Mouse (Mus musculus) megakaryocyte progenitor cell, adult 5-6 weeks (primary cell): Measurements from ENCODE around the gene Hipk2. TPM values are rescaled to one million over a fixed set of nuclear protein-coding genes. Genes with fewer than 3 reads are reported as not detected.

Experiments used
- ATAC-seq: replicated peaks from 2 replicates; pipeline ENCODE4 v1.8.0; 2016; ENCODE audit warnings: mild to moderate bottlenecking, moderate TSS enrichment, inconsistent platforms; ENCODE audit not compliant: poor library complexity
- total RNA-seq, 2 experiments: library from RNA; stranded (forward) in 1 of 2; stranded (reverse) in 1 of 2; fragments of 157-497, 149-512 nt in 1 of 2; fragments of 200-1000 nt in 1 of 2; gene quantifications; 2 replicates each; pipeline versions ENCODE4 v1.2.3 to v1.2.4; 2015 to 2017

Hipk2 gene
- total RNA-seq (2015): 58.0 and 60.1 TPM in 2 replicates
- 9.0 and 12.6 TPM in 2 replicates for total RNA-seq (2017)

DNA sequence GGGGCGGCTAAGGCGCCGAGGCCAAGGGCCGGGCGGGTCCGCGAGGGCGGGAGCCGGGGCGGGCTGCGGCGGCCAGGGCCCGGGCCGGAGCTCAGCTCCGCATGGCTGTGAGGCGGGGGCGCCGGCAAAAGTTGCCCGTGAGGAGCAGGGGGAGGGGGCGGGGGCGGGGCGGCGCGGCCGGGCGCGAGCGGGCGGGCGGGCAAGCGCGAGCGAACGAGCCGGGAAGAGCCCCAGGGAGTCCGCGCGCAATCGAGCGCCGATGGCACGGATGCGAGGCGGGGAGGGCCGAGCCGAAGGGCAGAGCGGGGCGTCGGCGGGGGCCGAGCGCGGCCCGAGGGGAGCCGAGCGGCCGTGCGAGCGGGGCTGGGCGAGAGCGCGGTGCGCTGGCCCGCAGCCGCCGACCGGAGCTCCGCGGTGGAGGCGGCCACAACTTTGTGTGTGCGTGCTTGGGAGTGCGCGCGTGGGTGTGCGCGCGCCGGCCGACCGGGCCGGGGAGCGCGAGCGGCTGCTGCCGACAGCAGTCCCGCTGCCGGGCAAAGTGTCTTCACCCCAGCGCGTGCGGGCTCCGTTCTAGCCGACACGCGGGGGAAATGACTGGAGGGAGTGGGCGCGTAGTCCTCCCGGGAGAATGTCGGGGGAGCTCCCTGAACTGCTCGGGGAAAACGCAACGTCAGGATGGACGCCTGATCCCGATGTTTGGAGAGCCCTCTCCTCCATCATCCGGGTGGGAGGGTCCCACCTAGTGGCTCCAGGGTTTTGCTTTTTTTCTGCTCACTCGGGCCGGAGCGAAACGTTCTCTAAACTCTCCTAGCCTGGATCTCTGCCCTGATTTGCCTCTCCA, at the start of gene Hipk2:
Hipk2 (minus strand) TSS at position 95 of the 841 bp plus-strand sequence.
- ATAC-seq: peak; percentile 91

DNA sequence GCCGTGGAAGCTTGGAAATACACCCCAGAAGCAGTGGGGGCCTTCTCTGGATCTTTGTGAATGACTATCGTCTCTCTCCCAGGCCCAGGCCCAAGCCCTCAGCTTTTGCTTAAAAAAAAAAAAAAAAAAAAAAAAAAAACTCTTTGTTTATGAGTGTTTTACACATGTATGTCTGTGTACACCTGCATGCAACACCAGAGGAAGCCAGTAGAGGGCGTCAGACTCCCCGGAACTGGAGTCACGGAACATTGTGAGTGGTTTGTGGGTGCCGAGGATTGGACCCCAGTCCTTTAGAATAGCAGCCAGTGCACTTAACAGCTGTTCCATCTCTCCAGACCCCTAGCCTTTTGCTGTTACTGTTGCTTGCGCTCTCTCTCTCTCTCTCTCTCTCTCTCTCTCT, 49.8 kb upstream of the Hipk2 start:
- ATAC-seq: no peak

DNA sequence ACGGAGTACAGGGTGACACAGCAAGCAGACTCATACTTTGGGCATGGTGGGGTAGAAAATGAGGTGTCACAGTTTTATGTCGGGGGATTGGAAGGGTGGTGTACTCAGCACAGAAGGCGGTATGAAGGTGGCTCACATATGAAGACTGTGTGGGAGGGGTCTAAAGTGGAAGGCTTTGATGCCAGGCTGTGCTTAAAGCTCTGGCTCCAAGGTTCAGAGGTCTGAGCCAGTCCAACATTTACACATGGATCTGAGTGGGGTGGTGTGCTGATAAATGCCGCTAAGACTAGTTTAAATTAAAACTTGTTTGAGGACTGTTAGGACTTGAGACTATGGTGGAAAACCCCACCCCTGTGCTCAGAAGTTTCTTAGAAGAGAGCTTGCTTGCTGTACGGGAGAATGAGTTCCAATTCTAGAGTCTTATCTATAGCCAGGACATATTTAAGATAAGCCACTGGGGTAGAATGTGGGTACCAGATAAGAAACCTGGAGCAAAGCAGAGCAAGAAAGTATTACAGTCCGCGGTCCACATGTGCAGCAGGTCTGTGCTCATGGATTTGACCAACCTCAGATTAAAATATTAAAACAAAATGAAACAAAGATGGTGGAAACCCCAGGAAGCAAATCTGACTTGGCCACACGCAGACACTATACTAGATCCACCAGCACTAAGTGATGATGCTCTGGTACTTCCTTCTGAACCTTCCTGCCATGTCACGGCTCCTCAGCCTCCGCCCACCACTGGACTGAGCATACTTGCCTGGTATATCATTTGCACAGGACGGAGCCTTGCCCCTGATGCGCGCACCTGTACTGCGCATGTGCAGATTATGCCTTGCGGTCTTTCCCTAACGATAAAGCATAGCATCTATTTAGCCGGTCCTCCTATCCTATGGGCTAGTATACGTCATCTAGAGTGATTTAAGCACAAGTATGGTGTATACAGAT, 48.2 kb upstream of the Hipk2 start:
- peak; percentile 66 for ATAC-seq

DNA sequence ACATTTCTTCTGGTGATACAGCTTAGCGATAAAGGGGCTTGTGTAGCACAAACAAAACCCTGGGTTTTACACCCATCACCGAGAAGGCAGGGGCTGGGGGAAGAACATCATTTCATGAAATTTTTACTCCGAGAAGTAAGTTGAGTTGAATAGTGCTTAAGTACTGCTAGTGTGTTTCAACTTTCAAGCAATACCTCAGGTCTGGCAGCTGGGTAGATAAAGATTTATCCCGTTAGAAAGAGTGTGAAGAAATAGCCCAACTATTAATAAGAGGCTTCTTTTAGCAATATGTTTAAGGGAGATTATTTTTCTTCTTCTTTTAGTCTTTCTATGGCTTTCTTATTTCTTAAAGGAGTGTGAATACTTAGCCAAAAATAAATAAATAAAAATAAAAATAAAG, 47.5 kb upstream of the Hipk2 start:
- ATAC-seq: no peak

DNA sequence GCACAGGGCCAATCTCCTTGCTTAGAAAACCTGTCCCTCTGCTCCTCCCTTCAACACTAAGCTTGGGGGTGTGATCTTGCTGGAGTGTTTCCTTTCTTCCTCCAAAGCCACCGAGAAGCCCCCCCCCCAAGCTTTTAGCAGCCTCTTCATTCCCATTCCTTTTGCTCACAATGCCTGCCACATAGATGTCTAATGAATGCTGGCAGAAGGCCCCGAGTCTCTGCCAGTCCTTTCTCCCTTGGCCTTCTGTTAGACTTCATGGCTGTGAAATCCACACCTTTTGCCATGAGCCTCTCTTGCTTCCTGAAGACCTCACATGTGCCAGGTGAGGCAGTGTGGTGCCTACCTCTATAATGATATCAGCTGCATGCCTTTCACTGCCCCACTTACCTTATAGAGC, 46.6 kb upstream of the Hipk2 start:
- ATAC-seq: no peak

DNA sequence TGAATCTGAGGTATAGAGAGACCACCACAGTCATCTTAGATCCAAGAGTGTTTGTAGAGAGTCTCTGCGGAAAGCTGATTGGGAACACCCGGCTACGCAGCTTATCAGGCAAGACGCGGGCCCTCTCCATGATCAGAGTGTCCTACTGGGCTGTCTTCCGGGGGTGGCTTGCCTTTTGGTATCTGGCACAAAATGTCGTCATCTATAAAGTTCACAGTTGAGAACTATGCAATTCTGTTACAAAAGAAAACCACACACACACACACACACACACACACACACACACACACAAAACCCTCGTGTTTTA, 45.8 kb upstream of the Hipk2 start:
- no peak for ATAC-seq

DNA sequence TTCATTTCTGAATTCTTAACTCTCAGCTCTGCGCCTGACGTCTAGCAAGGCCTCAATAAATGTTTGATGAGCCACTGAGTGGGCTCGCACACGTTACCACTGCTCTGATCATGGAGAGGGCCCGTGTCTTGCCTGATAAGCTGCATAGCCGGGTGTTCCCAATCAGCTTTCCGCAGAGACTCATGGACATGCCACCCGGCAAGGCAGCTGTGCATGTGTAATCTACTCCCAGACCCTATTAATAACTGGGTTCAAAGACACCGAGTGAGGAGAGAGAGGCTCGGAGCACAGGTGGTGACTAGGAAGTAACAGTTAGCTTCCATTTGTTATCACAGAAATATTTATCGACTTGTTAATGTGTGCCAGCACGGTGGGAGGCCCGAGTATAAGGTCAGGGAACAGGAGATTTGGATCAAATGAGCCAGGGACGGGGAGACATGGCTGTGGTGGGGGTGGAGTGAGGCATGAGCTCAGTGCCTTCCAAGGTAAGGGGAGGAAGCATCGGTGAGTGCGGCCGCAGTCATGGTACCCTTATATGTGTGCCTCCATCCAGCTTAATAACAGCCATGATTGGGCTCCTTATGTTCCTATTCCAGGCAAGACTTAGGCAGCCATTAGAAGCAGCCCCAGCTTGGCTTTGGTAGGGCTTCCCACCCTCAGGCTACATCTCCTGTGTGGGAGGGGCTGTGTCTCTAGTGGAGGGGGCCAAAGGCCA, 45.3 kb upstream of the Hipk2 start:
- ATAC-seq: peak; percentile 56

DNA sequence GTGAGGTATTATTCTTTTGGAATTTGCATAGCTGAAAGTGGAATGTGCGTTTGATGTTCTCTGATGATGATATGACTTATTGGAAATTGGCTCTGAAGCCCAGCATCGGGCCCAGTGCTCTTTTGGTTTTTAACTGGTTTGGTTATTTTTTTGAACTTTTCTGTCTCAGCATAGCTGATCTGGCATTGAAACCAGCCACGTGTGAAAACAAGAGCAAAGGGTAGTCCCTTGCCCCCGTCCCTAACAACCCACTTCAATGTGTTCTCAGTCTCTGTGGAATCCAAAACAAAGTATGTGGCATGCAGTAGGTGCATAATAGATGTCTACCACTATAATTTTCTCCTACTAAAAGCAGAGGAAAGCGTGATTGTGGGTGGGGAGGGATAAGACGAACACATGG, 44.2 kb upstream of the Hipk2 start:
- no peak for ATAC-seq

DNA sequence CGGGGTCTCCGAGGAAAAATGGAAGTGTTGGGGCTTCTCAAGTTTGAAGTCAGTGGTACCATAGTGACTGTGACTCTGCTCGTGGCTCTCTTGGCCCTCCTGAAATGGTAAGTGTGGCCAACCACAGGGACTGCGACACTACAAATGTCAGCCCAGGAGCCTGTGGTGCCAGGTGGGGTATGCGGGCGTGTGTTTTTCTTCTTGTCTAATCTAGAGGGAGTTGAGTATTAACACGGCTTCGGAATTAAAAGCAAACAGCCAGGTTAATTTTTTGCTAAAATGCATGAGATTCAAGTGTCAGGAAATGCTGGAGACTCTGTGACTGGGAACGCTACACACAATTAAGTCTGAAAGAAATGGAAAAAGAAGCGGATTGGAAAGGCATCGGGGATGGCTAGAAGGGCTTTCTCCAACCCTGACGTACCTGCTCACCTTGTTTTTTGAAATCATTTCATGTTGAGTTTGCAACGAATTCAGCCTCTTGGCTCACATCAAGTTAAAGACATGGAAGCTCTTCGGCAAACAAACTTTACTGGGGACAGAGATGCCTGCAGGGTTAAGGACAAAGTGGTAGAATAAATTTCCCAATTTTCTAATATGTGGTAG, 43.3 kb upstream of the Hipk2 start:
- peak; percentile 25; the same call in 1 of the 2 replicates for ATAC-seq

DNA sequence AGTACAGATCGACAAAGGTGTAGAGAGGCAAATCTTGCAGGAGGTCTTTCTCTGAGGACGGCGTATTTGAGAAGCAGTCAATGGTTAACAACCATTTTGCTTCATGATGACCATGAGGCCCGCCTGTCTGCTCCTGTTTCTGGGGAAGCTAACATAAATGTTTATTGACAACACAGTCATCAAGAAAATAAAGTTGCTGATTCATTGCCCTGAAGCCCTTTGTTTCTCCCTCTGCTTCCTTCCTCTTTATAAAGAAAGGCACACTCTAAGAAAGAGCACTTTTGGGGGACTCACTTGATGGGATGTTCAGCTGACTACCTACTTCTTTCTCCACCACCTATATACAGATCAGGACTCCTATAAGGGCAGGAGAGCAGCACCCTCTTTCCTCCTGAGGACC, 42.8 kb upstream of the Hipk2 start:
- peak; percentile 27; the same call in 1 of the 2 replicates for ATAC-seq

DNA sequence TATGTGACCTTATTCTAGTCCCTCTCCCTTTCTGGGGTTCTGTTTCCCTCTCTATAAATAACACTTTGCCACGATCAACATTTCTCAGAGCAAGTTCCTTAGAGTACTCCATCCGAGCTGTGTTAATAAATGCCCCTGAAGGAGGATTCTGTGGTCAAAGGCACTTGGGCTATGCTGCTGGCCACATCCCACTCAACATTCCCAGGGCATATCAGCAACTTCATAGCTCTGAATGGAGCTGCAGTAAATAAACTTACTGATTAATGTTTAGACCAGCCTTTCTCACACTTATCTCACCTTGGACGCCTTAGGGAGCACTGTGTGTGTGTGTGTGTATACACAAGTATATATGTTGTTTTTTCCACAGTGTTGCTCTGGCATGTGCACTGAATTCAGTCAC, 41.5 kb upstream of the Hipk2 start:
- no peak for ATAC-seq

DNA sequence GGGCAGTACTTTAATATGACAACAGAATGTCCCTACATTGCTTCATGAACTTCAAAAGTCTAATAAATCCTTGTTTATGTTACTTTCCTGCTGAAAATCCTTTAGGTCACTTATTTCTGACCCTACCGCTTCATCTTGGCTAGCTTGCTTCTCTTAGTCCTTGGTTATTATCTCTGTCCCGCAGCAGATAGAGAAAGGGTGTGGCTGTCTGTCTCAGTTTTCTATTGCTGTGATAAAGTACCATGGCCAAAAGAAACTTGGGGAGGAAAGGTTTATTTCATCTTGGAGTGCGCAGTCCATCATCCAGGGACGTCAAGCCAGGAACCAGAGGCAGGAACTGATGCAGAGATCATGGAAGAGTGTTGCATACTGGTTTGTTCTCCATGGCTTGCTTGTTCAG, 40.6 kb upstream of the Hipk2 start:
- ATAC-seq: no peak

DNA sequence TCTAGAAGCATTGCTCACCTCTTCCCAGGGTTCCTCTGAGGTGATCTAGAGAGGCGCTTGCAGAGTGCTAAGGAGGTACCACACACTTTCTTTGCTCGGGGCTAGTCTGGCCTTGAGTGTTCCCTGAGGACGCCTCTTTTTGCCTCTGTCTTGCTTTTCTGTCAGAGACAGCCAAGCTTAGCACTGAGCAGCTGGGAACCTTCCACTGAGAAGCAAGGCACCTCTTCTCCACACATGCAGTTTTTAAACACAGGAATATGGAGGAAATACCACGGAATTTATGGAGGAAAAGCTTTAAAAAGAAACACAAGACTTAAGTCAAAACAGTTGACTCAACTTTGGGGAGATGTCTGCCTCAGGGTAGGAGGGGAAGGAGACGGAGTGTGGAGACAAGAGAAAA, 39.8 kb upstream of the Hipk2 start:
- ATAC-seq: no peak

DNA sequence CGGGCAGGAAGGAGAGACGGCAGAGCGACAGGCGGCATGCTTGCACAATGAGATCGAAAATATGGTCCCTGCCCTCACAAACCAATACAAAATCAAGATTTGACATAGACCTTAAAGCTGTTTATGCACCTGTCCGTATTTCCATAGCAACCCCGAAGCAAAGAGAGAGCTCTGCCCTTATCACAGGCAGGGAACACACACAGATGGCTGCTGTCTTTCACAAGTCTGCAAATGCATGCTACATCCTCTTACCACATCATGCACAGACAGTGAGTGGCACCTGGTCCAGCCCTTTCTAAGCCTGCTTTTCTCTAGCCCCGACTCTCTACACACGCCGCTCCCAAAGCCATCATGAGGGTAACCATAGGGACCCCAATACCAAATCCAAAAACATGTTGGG, 38.2 kb upstream of the Hipk2 start:
- no peak for ATAC-seq

DNA sequence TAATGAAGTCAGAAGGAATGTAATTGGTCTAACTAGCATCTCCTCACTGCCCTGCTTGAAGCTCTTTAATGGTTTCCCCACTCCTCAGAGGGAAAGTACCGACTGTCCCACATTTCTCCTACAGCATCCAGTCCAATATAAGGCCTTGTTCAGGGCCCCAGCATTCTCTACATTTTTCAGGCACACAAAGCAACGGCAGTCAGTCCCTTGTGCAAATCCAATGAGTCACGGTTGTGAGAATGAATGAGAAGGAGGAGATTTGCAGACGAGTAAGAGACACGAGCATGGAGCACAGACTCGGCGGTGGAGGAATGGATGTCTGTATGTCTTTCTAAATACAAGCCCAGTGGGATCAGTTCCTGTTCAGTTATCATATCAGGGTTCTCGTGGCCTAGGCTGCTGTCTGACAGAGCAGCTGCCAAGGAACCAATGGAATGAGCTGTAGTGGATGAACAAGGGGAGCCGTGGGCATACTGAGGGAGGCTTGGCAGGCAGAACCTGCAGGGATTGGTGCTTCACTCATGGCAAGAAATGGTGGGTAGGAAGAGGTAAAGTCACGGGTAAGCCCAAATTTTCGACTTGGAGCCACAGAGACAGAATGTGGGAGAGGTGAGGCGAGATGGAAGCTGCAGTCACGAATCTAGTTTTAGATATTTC, 37.5 kb upstream of the Hipk2 start:
- ATAC-seq: no peak

DNA sequence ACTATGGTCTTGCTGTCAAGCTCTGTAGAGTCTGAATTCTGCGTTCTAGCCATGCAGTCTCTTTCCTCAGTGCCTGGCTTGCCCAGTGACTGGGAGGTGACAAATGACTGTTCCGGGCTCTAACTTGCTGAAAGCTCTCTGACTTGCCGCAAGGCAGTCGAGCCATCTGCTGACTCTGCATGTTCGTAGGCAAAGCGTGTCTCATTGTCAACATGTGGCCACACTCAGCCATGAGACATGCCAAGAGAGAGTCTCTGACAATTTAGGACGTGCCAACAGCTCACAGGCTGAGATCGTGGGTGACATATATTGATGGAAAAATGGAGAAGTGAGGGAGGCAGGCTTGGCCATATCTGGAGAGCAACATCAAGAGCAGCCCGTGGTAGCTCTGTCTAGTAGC, 36.9 kb upstream of the Hipk2 start:
- ATAC-seq: no peak

DNA sequence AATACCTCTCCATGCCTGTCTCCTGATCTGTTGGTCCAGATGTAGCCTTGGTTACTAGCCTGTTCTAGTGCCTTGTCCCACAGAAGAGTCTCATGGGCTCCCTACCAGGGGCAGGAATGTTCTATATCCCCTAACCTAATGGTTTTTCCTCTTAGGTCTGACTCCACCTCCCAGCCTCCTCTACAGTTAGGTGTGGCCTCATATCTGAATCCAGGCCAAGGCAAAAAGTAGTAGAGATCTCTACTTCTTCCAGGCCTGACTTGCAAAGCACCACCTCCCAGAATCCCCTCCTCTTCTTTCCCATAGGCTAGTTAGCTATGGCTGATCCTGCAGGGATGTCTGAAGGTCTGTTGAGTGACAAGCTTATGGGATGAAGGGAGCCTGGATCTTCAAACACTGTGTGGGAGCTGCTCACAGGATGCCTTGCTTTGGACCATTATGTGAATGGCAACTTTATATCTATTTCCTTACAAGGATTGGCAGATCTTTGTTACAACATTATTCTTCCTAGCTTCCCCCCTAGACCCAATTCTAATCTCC, 36.2 kb upstream of the Hipk2 start:
- no peak for ATAC-seq

DNA sequence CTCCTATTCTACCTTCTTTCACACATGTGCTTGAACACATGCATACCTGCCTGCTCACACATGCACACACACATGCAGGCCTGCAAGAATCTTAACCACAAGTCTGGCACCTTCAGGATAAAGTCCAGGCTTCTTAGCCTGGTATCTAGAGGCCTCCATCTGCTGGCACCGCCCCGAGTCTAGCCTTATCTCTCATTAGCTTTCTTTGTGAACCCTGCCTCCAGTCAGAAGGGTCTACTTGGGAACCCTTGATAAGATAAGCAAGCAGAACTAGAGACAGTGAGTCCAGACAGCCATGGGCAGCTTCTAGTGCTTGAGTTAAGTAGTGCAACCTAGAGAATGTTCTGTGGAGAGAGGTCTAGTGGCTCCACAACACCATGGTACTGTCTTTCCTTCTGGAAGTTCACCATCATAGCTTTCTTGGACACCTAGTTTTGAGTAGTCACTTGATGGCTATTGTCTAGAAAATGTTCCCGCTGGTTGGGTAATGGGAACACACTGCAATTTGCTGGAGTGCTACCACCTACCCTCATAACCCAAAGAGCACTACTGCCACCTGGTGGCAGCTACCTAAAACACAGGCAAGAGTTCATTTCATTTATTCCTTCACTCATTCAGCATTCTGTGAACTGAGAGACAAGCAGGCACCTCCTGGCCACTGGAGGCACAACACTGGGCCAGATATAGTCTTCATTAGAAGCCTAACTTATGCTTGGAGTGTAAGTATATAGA, 35.0 kb upstream of the Hipk2 start:
- peak; percentile 88 for ATAC-seq

DNA sequence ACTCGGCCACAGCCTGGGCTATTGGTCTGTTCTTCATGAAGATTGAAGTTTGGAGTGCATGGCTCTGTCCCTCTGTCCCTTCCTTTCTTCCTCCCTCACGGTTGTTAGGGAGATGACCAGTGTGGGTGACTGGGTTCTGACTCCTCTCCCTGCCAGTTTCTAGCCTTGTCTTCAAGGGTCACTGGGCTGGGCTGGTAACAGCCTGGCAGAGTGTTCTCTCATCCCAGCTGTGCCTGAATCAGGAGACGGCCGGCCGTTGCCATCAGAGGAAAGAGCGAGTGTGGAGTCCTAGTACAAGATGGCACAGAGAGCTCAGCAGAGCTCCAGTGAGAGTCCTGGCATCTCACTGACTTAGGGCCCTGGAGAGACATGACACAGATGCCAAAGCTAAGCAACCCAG, 32.4 kb upstream of the Hipk2 start:
- ATAC-seq: no peak
